Mouse (Mus musculus) heart, postnatal 0 days (tissue): ENCODE data around the gene Cdc42bpg. TPM values are rescaled to one million over a fixed set of nuclear protein-coding genes. Genes with fewer than 3 reads are reported as not detected.

ENCODE experiments used
- ATAC-seq: fragments of 200-750 bp; cut with Nextera tagmentation; 2 replicates; pipeline ENCODE4 v1.8.0; 2017; ENCODE audit warnings: low read depth, moderate number of reproducible peaks, moderate library complexity; ENCODE audit not compliant: insufficient read depth
- DNase-seq: peaks from one replicate; pipeline ENCODE4 v3.0.0-alpha.2; 2016; ENCODE audit warnings: low spot score
- H3K27ac ChIP-seq: fragments of 300-500 bp; sonication (generic); 2 replicates; pipeline ENCODE4 v1.5.1; 2014; ENCODE audit warnings: low read depth, mild to moderate bottlenecking
- H3K27me3 ChIP-seq: fragments of 300-500 bp; sonication (generic); 2 replicates; pipeline ENCODE4 v1.6.1; 2014; ENCODE audit warnings: low read length, mixed read lengths; ENCODE audit not compliant: control insufficient read depth, insufficient read depth
- H3K36me3 ChIP-seq: fragments of 300-500 bp; sonication (generic); replicated peaks from 2 replicates; pipeline ENCODE4 v1.6.1; 2014; ENCODE audit warnings: low read length, mixed read lengths; ENCODE audit not compliant: control insufficient read depth, insufficient read depth
- H3K4me1 ChIP-seq: fragments of 300-500 bp; sonication (generic); 2 replicates; pipeline ENCODE4 v1.6.1; 2014; ENCODE audit warnings: antibody characterized with exemption; ENCODE audit not compliant: control insufficient read depth, insufficient read depth
- H3K4me2 ChIP-seq: fragments of 300-500 bp; sonication (generic); 2 replicates; pipeline ENCODE4 v1.6.1; 2014; ENCODE audit warnings: low read depth, mild to moderate bottlenecking, low read length, moderate library complexity
- H3K4me3 ChIP-seq: fragments of 300-500 bp; sonication (generic); 2 replicates; pipeline ENCODE4 v1.5.1; 2014; ENCODE audit warnings: low read depth, low read length
- H3K9ac ChIP-seq: fragments of 300-500 bp; sonication (generic); replicated peaks from 2 replicates; pipeline ENCODE4 v1.6.1; 2014; ENCODE audit warnings: low read depth, low read length, mixed read lengths
- H3K9me3 ChIP-seq: fragments of 300-500 bp; sonication (generic); replicated peaks from 2 replicates; pipeline ENCODE4 v1.6.1; 2016; ENCODE audit warnings: low read length; ENCODE audit not compliant: control insufficient read depth
- CTCF ChIP-seq: IDR thresholded peaks from 2 replicates; pipeline ENCODE4 v1.5.1; 2016; ENCODE audit warnings: antibody characterized with exemption, control low read depth, low read depth
- EP300 ChIP-seq: IDR thresholded peaks from 2 replicates; pipeline ENCODE4 v1.6.1; 2016; ENCODE audit warnings: antibody characterized with exemption, low read depth
- WGBS: fragments of 180-500 bp; shearing (Covaris S2); extraction: QIAGEN DNeasy Blood & Tissue Kit; methylation state at CpG from one replicate; pipeline ENCODE4 v1.1.7; 2014; 5-methylcytosine and 5-hydroxymethylcytosine counted together
- polyA plus RNA-seq: library from polyadenylated mRNA; unstranded; fragments of >200 nt; fragmentation: Nextera tagmentation; extraction: Ambion mirVana; gene quantifications from 2 replicates; pipeline ENCODE4 v1.2.1, GENCODE M21; 2015
- total RNA-seq: library from RNA; depleted of rRNA; stranded (reverse); fragments of >200 nt; gene quantifications from 2 replicates; pipeline ENCODE4 v1.2.3, GENCODE M21; 2014; ENCODE audit warnings: low replicate concordance

Gene Cdc42bpg
- total and polyA plus RNA-seq, 2 experiments from 2014 or later, result 0.51 to 9.5 TPM

- 67% methylated on average over 33 of the region's 33 CpGs for WGBS
- H3K27me3 ChIP-seq, result no peaks in the 10 kb centered on the region
- no peaks in the 10 kb centered on the region for H3K9me3 ChIP-seq
- TF ChIP-seq CTCF, result no peak
- TF ChIP-seq EP300, result no peak
- no peak overlapping the region for H3K9ac ChIP-seq
- no peak overlapping the region for H3K27ac ChIP-seq
- DNase-seq (no peak), ATAC-seq (peak; percentile 51; the same call in 1 of the 2 replicates)
- H3K36me3 ChIP-seq, result peaks cover 28% of the 10 kb centered on the region
- H3K4me1 ChIP-seq, result 0 out of 2 replicates have a peak, but pooled peaks cover 4% of the 10 kb centered on the region
- no peak overlapping the region for H3K4me3 ChIP-seq
- H3K4me2 ChIP-seq, result no peak overlapping the region
Measured at GRCm38 (mm10) chr19:6321786-6322621, 15.7 kb downstream of the Cdc42bpg start.

GRCm38 (mm10) chr19:6324751-6325150 is 18.5 kb downstream of the Cdc42bpg start:
- H3K27ac ChIP-seq, result no peak overlapping the region
- H3K9ac ChIP-seq, result no peak overlapping the region
- H3K27me3 ChIP-seq, result no peaks in the 10 kb centered on the region
- no peak for TF ChIP-seq CTCF
- TF ChIP-seq EP300, result no peak
- H3K9me3 ChIP-seq, result no peaks in the 10 kb centered on the region
- DNase-seq, result no peak
- 81% methylated on average over 9 of the region's 9 CpGs for WGBS
- ATAC-seq, result no peak
- H3K4me1 ChIP-seq, result 0 out of 2 replicates have a peak, but pooled peaks cover 4% of the 10 kb centered on the region
- H3K4me3 ChIP-seq, result no peak overlapping the region
- H3K36me3 ChIP-seq, result peaks cover 12% of the 10 kb centered on the region; the same call in 1 of the 2 replicates
- H3K4me2 ChIP-seq, result no peak overlapping the region

DNA sequence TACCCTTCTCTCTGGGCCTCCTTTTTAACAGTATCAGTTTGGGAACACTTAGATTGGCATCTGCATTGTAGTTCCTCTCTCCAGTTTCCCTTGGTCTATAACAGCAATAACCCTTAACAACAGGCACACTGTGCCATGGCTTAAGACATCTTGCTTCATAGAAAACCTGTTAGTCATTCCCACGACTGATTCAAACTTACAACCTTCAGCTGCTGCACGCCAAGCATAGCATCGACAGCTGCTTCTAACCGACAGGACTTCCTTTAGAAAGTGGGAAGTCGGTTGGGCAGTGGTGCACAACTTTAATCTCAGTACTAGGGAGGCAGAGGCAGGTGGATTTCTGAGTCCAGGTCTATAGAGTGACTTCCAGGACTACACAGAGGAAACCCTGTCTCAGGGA is 24.9 kb downstream of the Cdc42bpg start:
- Histone ChIP-seq H3K4me2 (peak overlapping the region; percentile 47), H3K27ac (no peak overlapping the region), H3K9ac (no peak overlapping the region), H3K36me3 (no peaks in the 10 kb centered on the region), H3K9me3 (no peaks in the 10 kb centered on the region), H3K27me3 (no peaks in the 10 kb centered on the region), H3K4me1 (peaks cover 11% of the 10 kb centered on the region), H3K4me3 (no peak overlapping the region; the same call in 1 of the 2 replicates)
- ATAC-seq (no peak), DNase-seq (no peak)
- TF ChIP-seq CTCF (no peak), EP300 (no peak)
- 25% methylated on average over 5 of the region's 5 CpGs for WGBS

DNA sequence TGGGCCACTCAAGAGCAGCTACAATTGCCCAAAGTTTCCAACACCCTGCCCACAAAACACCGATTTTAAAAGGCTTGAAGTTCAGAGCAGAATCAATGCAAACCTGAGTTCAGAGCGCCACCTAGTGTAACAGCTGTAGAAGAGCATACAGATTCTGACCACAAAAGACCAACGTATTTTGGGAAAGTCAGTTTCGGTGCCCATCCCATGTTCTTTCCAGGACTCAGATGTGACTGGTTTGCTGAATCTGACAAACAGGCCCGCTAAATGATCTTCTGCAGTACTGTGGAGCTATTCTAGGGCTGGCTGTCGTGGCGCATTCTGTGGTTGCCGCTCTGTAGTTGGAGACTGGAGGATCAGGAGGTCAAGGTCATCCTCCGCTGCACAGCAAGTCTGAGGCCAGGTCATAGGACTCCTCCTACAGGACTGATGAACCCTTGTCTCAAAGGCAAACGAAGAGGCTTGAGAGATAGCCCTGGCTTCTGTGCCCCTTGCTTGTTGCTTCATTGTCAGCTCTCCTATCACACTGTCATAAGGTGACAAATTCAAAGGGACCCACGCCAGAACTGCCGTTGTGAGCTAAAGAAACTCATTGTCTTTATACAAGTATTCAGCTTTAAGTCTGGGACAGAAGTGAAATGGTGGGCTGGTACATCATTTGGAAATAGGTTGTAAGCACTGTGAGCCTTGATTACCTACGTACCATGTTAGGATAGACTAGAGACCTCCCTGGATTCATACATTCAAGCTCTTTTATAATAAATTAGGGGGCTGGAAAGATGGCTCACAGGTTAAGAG is 25.7 kb downstream of the Cdc42bpg start:
- ATAC-seq (no peak), DNase-seq (peak; percentile 86)
- Histone ChIP-seq H3K4me1 (peaks cover 18% of the 10 kb centered on the region), H3K9ac (0 out of 2 replicates have a peak overlapping the region, but pooled peaks have one; percentile 38), H3K9me3 (no peaks in the 10 kb centered on the region), H3K27me3 (no peaks in the 10 kb centered on the region), H3K4me2 (peak overlapping the region; percentile 47), H3K27ac (no peak overlapping the region), H3K4me3 (peak overlapping the region; percentile 11), H3K36me3 (peaks cover 1% of the 10 kb centered on the region; the same call in 1 of the 2 replicates)
- 20% methylated on average over 13 of the region's 13 CpGs for WGBS
- peak; percentile 92 for TF ChIP-seq CTCF
- TF ChIP-seq EP300, result no peak

DNA sequence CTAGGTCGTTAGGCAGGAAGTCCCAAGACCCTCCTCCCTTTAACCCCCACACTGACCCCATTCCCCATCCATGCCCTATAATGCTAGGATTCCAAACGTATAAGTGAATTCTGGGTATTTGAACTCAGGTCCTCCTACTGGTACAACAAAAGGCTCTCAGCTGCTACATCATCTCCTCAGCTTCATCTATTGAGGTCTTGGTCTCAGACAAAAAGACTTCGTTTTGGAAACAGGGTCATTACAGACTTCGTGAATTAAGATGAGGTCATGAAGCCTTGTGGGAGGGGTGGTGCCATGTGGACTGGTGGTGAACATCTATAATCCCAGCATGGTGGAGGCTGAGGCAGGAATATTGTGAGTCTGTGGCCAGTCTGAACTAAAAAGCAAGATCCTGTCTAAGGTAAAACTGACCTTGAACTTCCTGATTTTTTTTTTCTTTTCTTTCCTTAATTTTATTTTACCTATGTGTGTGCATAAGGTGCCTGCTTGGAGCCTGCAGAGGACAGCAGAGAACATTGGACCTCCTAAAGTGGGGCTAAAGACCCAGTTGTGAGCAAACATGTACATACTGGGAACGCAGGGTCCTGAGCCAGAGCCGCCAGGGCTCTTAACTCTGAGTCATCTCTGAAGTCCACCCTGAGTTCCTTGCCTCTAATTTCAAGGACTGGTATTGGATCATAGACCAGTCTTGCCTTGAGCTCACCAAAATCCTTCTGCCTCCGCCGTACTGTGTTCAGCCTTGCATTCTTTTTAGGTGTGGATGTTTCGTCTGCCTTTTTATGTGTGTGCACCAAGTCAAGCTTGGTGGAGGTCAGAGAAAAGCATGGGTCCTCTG is 27.7 kb downstream of the Cdc42bpg start:
- no peak overlapping the region for H3K4me3 ChIP-seq
- WGBS, result 64% methylated on average over 9 of the region's 9 CpGs
- TF ChIP-seq CTCF (no peak), EP300 (no peak)
- no peak overlapping the region for H3K9ac ChIP-seq
- peaks cover 22% of the 10 kb centered on the region for H3K36me3 ChIP-seq
- H3K4me2 ChIP-seq, result peak overlapping the region; percentile 97
- no peaks in the 10 kb centered on the region for H3K9me3 ChIP-seq
- no peak for DNase-seq
- peak overlapping the region; percentile 79 for H3K27ac ChIP-seq
- ATAC-seq, result 0 out of 2 replicates have a peak, but pooled peaks have one; percentile 0
- H3K27me3 ChIP-seq, result no peaks in the 10 kb centered on the region
- peaks cover 18% of the 10 kb centered on the region for H3K4me1 ChIP-seq
